Mouse (Mus musculus) MEL (cell line): ENCODE measurements at regions not wholly inside any gene's neighbourhood (a gene's known extent, or its start where the extent isn't known, plus 50 kb on each side); places are given as distances from the start of the nearest gene placed in this dataset.

Experiments used
- DNase-seq: peaks from one replicate; pipeline ENCODE4 v3.0.0; 2011; ENCODE audit warnings: low read depth, low spot score
- H3K27ac ChIP-seq: 2 replicates; pipeline ENCODE4 v1.5.1; 2012; ENCODE audit warnings: low read depth, mild to moderate bottlenecking, control low read depth, low read length, moderate library complexity; ENCODE audit not compliant: control insufficient read depth
- H3K27me3 ChIP-seq, 2 experiments: fragments of 150-350 bp in 1 of 2; sonication (generic) in 1 of 2; 2 replicates each; pipeline ENCODE4 v1.6.1; 2012; ENCODE audit warnings: low read length in 2 of 2, mild to moderate bottlenecking in 2 of 2, improper control_type of control experiment in 1 of 2, moderate library complexity in 1 of 2; ENCODE audit not compliant: insufficient read depth in 2 of 2, control insufficient read depth in 1 of 2
- H3K36me3 ChIP-seq, 2 experiments: 2 replicates each; pipeline ENCODE4 v1.6.1; 2012 to 2014; ENCODE audit warnings: low read length in 2 of 2, improper control_type of control experiment in 1 of 2, inconsistent platforms in 1 of 2, mild to moderate bottlenecking in 1 of 2; ENCODE audit not compliant: insufficient read depth in 2 of 2, control insufficient read depth in 1 of 2
- H3K4me1 ChIP-seq, 2 experiments: fragments of 150-350 bp in 1 of 2; sonication (generic) in 1 of 2; 2 replicates each; pipeline ENCODE4 v1.6.1; 2012; ENCODE audit warnings: low read length in 2 of 2, improper control_type of control experiment in 1 of 2, mild to moderate bottlenecking in 1 of 2; ENCODE audit not compliant: insufficient read depth in 2 of 2, control insufficient read depth in 1 of 2
- H3K4me3 ChIP-seq, 2 experiments: fragments of 150-350 bp in 1 of 2; sonication (generic) in 1 of 2; 2 replicates each; pipeline ENCODE4 v1.5.1; 2012; ENCODE audit warnings: low read depth in 2 of 2, low read length in 2 of 2, mild to moderate bottlenecking in 2 of 2, moderate library complexity in 2 of 2, control low read depth in 1 of 2, improper control_type of control experiment in 1 of 2; ENCODE audit not compliant: control insufficient read depth in 1 of 2, insufficient read depth in 1 of 2
- H3K79me2 ChIP-seq: 2 replicates; pipeline ENCODE4 v1.6.1; 2012; ENCODE audit warnings: mild to moderate bottlenecking, low read length, moderate library complexity; ENCODE audit not compliant: control insufficient read depth, poor library complexity, insufficient read depth
- H3K9ac ChIP-seq: 2 replicates; pipeline ENCODE4 v1.6.1; 2012; ENCODE audit warnings: low read depth, mild to moderate bottlenecking, control low read depth, low read length, moderate library complexity; ENCODE audit not compliant: control insufficient read depth, poor library complexity, severe bottlenecking
- H3K9me3 ChIP-seq: fragments of 150-350 bp; sonication (generic); replicated peaks from 2 replicates; pipeline ENCODE4 v1.6.1; 2012; ENCODE audit warnings: mild to moderate bottlenecking, low read length, improper control_type of control experiment, moderate library complexity; ENCODE audit not compliant: insufficient read depth
- EP300 ChIP-seq, 2 experiments: IDR thresholded peaks; 2 replicates each; pipeline ENCODE4 v1.6.1; 2011; ENCODE audit warnings: improper control_type of control experiment in 2 of 2, low read length in 2 of 2, low read depth in 1 of 2, mild to moderate bottlenecking in 1 of 2
- ETS1 ChIP-seq: IDR thresholded peaks from 2 replicates; pipeline ENCODE4 v1.6.1; 2012; ENCODE audit warnings: low read depth, mild to moderate bottlenecking, inconsistent platforms, low read length, improper control_type of control experiment, moderate library complexity
- GABPA ChIP-seq: IDR thresholded peaks from 2 replicates; pipeline ENCODE4 v1.6.1; 2012; ENCODE audit warnings: low read depth, mild to moderate bottlenecking, inconsistent platforms, low read length, improper control_type of control experiment, moderate library complexity
- GATA1 ChIP-seq: IDR thresholded peaks from 2 replicates; pipeline ENCODE4 v1.6.1; 2011; ENCODE audit warnings: low read depth, low read length, improper control_type of control experiment
- JUND ChIP-seq: IDR thresholded peaks from 2 replicates; pipeline ENCODE4 v1.6.1; 2011; ENCODE audit warnings: low read depth, mild to moderate bottlenecking, improper control_type of control experiment, low read length
- MAX ChIP-seq: IDR thresholded peaks from 2 replicates; pipeline ENCODE4 v1.6.1; 2011; ENCODE audit warnings: low read length, improper control_type of control experiment
- MAZ ChIP-seq: IDR thresholded peaks from 2 replicates; pipeline ENCODE4 v1.6.1; 2012; ENCODE audit warnings: low read depth, mild to moderate bottlenecking, inconsistent platforms, low read length, improper control_type of control experiment
- POLR2A ChIP-seq, 2 experiments: IDR thresholded peaks; 2 replicates each; pipeline ENCODE4 v1.6.1; 2011 to 2012; ENCODE audit warnings: low read length in 2 of 2, mild to moderate bottlenecking in 2 of 2, control low read depth in 1 of 2, improper control_type of control experiment in 1 of 2, low read depth in 1 of 2, moderate library complexity in 1 of 2; ENCODE audit not compliant: control insufficient read depth in 1 of 2, insufficient read depth in 1 of 2, poor library complexity in 1 of 2
- POLR2AphosphoS2 ChIP-seq: IDR thresholded peaks from 2 replicates; pipeline ENCODE4 v1.6.1; 2011; ENCODE audit warnings: low read length, improper control_type of control experiment
- SIN3A ChIP-seq: IDR thresholded peaks from 2 replicates; pipeline ENCODE4 v1.6.1; 2012; ENCODE audit warnings: low read length, improper control_type of control experiment, inconsistent platforms
- TAL1 ChIP-seq: IDR thresholded peaks from 2 replicates; pipeline ENCODE4 v1.6.1; 2012; ENCODE audit warnings: mild to moderate bottlenecking, inconsistent platforms, low read length, moderate library complexity, mixed read lengths
- TBP ChIP-seq: IDR thresholded peaks from 2 replicates; pipeline ENCODE4 v1.8.0; 2011; ENCODE audit warnings: low read depth, low read length, improper control_type of control experiment
- UBTF ChIP-seq: IDR thresholded peaks from 2 replicates; pipeline ENCODE4 v1.6.1; 2012; ENCODE audit warnings: low read depth, mild to moderate bottlenecking, inconsistent platforms, low read length, improper control_type of control experiment, moderate library complexity, borderline replicate concordance; ENCODE audit not compliant: insufficient read depth
- ZC3H11A ChIP-seq: IDR thresholded peaks from 2 replicates; pipeline ENCODE4 v1.6.1; 2012; ENCODE audit warnings: low read depth, mild to moderate bottlenecking, inconsistent platforms, low read length, improper control_type of control experiment
- ZMIZ1 ChIP-seq: IDR thresholded peaks from 2 replicates; pipeline ENCODE4 v1.6.1; 2012; ENCODE audit warnings: low read depth, mild to moderate bottlenecking, inconsistent platforms, low read length, improper control_type of control experiment, moderate library complexity

GRCm38 (mm10) chr10:100701938-100702337, 111.7 kb downstream of the 1700017N19Rik start (continued):
- no peak for TF ChIP-seq SIN3A
- TF ChIP-seq, all 39 proteins: peak for 7

GRCm38 (mm10) chr10:100716084-100716667, 125.9 kb downstream of the 1700017N19Rik start:
- no peaks in the 10 kb centered on the region for H3K36me3 ChIP-seq
- H3K27me3 ChIP-seq, result no peaks in the 10 kb centered on the region
- H3K4me1 ChIP-seq, result 0 out of 4 replicates have a peak, but pooled peaks cover 0 to 4% of the 10 kb centered on the region in 2 experiments
- no peak overlapping the region for H3K9ac ChIP-seq
- H3K4me3 ChIP-seq, result no peak overlapping the region
- no peak overlapping the region for H3K27ac ChIP-seq
- H3K9me3 ChIP-seq, result no peaks in the 10 kb centered on the region
- no peak for DNase-seq
- TF ChIP-seq TAL1 (no peak), EP300 (IDR thresholded peaks at IDR 0.05; ENCODE audit: low read depth in 1 of 2, low read length in 2 of 2) (0 out of 4 replicates have a peak, but pooled peaks of 1 of the 2 experiments have one; percentile 4)
- H3K79me2 ChIP-seq, result no peaks in the 10 kb centered on the region

DNA sequence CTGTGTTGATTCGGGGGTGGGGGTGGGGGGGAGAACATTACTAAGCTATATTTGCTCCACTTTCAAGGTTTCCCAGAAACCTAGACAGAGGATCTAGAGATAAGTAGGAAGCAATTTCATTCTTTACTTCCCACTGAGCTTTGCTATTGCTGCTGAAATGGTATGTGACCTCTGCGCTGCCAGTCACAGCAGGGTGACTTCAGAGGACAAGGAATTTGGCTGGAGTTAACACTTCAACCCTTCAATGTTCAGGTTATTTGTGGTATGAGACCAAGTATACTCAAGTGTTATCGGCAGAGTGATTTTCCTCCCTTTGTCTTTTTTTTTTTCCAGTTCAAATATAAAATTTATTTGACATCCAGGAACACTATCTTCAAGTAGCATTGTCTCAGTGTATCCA, 128.3 kb downstream of the 1700017N19Rik start:
- H3K4me1 ChIP-seq, result 0 out of 4 replicates have a peak, but pooled peaks cover 0 to 4% of the 10 kb centered on the region in 2 experiments
- DNase-seq, result no peak
- no peaks in the 10 kb centered on the region for H3K27me3 ChIP-seq
- H3K27ac ChIP-seq, result no peak overlapping the region
- H3K4me3 ChIP-seq, result no peak overlapping the region
- H3K36me3 ChIP-seq, result no peaks in the 10 kb centered on the region
- TF ChIP-seq MAX (no peak), ETS1 (no peak), ZC3H11A (no peak), TBP (no peak), GABPA (no peak), POLR2AphosphoS2 (no peak), POLR2A (IDR thresholded peaks at IDR 0.05; ENCODE audit: control insufficient read depth in 1 of 2, insufficient read depth in 1 of 2, low read depth in 1 of 2, low read length in 2 of 2, poor library complexity in 1 of 2) (no peak), UBTF (no peak), GATA1 (no peak), MAZ (no peak), JUND (no peak), ZMIZ1 (no peak)
- H3K9ac ChIP-seq, result no peak overlapping the region
- H3K9me3 ChIP-seq, result no peaks in the 10 kb centered on the region
- H3K79me2 ChIP-seq, result no peaks in the 10 kb centered on the region
